Mouse (Mus musculus) kidney, adult 2 months (tissue): Measurements from ENCODE around the gene Wdr61. TPM values are rescaled to one million over a fixed set of nuclear protein-coding genes. Genes with fewer than 3 reads are reported as not detected.
A peak's percentile ranks its signal among the peaks of the same experiment; 100 is the strongest.

Experiments
- DNase-seq: peaks from one replicate; pipeline ENCODE4 v3.0.0; 2021
- H3K27ac ChIP-seq: fragments of 200-500 bp; 2 replicates; pipeline ENCODE4 v1.5.1; 2012; ENCODE audit warnings: low read depth, low read length, control low read depth, inconsistent platforms; ENCODE audit not compliant: insufficient read depth
- H3K27me3 ChIP-seq: fragments of 200-500 bp; replicated peaks from 2 replicates; pipeline ENCODE4 v1.6.1; 2012; ENCODE audit warnings: mild to moderate bottlenecking, moderate library complexity, low read length, inconsistent platforms; ENCODE audit not compliant: control insufficient read depth, insufficient read depth
- H3K36me3 ChIP-seq: fragments of 200-500 bp; 2 replicates; pipeline ENCODE4 v1.6.1; 2012; ENCODE audit warnings: mild to moderate bottlenecking, moderate library complexity, low read length, inconsistent platforms; ENCODE audit not compliant: control insufficient read depth, insufficient read depth
- H3K4me1 ChIP-seq: fragments of 200-500 bp; 2 replicates; pipeline ENCODE4 v1.6.1; 2011; ENCODE audit warnings: low read length; ENCODE audit not compliant: control insufficient read depth, insufficient read depth
- H3K4me3 ChIP-seq: fragments of 200-500 bp; 2 replicates; pipeline ENCODE4 v1.5.1; 2011; ENCODE audit warnings: mild to moderate bottlenecking, low read depth, low read length, control low read depth; ENCODE audit not compliant: insufficient read depth
- CTCF ChIP-seq: fragments of 200-500 bp; conservative IDR thresholded peaks from 2 replicates; pipeline ENCODE4 v1.5.1; 2011; ENCODE audit warnings: low read depth, mild to moderate bottlenecking, control low read depth, low read length, moderate library complexity, mixed read lengths; ENCODE audit not compliant: insufficient read depth, insufficient read length
- POLR2A ChIP-seq: fragments of 200-500 bp; IDR thresholded peaks from one replicate; pipeline ENCODE4 v1.6.1; 2011; ENCODE audit warnings: low read depth, low read length, control low read depth
- WGBS: fragments of 180-500 bp; shearing (Covaris S2); methylation state at CpG from one replicate; pipeline ENCODE4 v1.1.7; 2018; 5-methylcytosine and 5-hydroxymethylcytosine counted together
- polyA plus RNA-seq: library from polyadenylated mRNA; depleted of rRNA; stranded (reverse); fragments of >200 nt; gene quantifications from 2 replicates; pipeline ENCODE4 v1.2.3, GENCODE M21; 2012; rRNA removed

Wdr61 gene
- polyA plus RNA-seq: 43.0 and 51.9 TPM in 2 replicates

DNA sequence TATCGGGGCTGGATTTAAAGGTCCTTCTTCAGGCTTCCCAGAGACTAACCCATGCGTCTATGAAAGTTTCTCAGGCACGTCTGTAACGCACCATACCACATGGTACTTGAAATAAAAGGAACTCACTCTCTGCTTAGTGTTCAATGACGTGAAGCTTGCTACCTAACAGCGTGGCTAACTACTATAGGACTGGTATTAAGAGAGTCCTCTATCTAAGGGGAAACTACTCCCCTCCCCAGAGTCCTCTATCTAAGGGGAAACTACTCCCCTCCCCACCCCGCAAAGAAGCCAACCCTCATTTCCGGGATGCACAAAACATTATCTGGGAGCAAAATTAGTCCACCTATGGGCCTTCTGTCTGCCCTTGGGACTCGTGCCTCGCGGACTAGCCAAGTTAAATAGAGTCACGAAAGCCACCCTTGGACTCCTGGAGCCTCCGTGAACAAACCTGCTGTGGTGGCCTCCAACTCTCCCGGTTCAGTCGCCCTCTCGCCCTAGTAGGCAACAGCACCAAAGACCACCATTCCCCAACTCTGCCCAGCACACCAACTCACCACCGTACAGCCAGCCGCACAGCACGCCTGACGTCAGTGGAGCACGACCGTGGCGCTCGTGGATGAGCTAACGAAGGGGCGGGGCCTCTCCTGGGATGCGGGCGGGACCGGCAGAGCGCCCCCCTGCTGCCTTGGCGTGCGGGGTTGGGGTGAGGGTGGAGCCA lies at the start of gene Wdr61:
Gene Wdr61 (minus strand): TSS at position 599 of the 718 bp plus-strand sequence.
- WGBS: under 1% methylated on average over 32 of the region's 32 CpGs
- Histone ChIP-seq H3K27ac (peak within 1 kb of the TSS; percentile 43; the same call in 1 of the 2 replicates), H3K27me3 (no peaks in the 10 kb centered on the region), H3K4me3 (peak within 1 kb of the TSS; percentile 94), H3K4me1 (peaks cover 6% of the 10 kb centered on the region; the same call in 1 of the 2 replicates), H3K36me3 (0 out of 2 replicates have a peak, but pooled peaks cover 2% of the 10 kb centered on the region)
- DNase-seq: peak; percentile 98
- TF ChIP-seq POLR2A (peak; percentile 82), CTCF (peak; percentile 45)

GRCm38 (mm10) chr9:54784003-54784402 lies 49.7 kb upstream of the Wdr61 start:
- peaks cover 12% of the 10 kb centered on the region for H3K4me1 ChIP-seq
- TF ChIP-seq POLR2A (no peak), CTCF (no peak)
- H3K36me3 ChIP-seq: no peaks in the 10 kb centered on the region
- no peak for DNase-seq
- no peak overlapping the region for H3K4me3 ChIP-seq
- no peak overlapping the region for H3K27ac ChIP-seq
- 91% methylated on average over 3 of the region's 3 CpGs for WGBS
- H3K27me3 ChIP-seq: no peaks in the 10 kb centered on the region

DNA sequence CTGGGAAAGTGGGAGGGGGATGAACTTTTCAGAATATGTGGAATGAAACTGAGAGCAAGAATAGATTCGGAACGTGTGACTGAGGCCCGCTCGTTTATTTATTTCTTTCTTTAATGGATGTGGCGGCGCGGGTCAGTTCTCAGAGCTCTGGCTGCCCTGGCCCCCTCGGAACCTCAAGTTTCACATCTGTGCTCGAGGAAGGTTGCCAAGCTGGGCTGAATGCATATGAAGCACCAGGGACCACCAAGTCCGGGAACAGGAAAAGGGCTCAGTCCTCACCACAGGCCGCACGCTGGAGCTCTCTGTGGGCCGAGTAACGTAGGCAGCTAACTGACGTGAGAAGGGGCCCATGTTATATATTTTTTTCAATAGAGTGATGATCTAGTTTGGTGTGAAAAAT lies 48.2 kb upstream of the Wdr61 start:
- peaks cover 12% of the 10 kb centered on the region for H3K4me1 ChIP-seq
- no peak for TF ChIP-seq CTCF
- TF ChIP-seq POLR2A: no peak
- no peaks in the 10 kb centered on the region for H3K36me3 ChIP-seq
- 72% methylated on average over 15 of the region's 15 CpGs for WGBS
- DNase-seq: no peak
- H3K27me3 ChIP-seq: no peaks in the 10 kb centered on the region
- no peak overlapping the region for H3K4me3 ChIP-seq
- no peak overlapping the region for H3K27ac ChIP-seq

DNA sequence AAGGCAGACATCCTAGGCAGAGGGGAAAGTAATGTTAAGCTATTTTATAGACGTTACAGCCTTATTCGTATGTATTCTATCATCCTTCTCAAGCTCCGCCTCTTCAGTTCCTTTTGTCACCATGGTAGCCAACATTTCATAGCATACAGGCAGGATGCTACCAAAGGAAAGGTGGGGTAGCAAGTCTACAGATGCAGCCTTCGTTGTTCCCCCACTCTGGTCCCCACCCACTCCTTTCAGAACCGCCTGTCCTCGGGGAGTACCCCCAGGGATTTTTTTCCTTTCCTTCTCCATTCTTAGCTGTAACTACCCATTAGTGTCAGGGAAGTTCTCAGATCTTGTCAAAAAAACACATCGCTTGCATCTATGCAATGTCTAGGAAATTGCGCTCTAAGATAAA lies 45.0 kb upstream of the Wdr61 start:
- no peaks in the 10 kb centered on the region for H3K4me1 ChIP-seq
- no peak overlapping the region for H3K27ac ChIP-seq
- no peaks in the 10 kb centered on the region for H3K36me3 ChIP-seq
- no peaks in the 10 kb centered on the region; the same call in 1 of the 2 replicates for H3K27me3 ChIP-seq
- no peak overlapping the region for H3K4me3 ChIP-seq
- no peak for DNase-seq
- 86% methylated on average over 8 of the region's 8 CpGs for WGBS
- TF ChIP-seq CTCF: no peak
- no peak for TF ChIP-seq POLR2A

DNA sequence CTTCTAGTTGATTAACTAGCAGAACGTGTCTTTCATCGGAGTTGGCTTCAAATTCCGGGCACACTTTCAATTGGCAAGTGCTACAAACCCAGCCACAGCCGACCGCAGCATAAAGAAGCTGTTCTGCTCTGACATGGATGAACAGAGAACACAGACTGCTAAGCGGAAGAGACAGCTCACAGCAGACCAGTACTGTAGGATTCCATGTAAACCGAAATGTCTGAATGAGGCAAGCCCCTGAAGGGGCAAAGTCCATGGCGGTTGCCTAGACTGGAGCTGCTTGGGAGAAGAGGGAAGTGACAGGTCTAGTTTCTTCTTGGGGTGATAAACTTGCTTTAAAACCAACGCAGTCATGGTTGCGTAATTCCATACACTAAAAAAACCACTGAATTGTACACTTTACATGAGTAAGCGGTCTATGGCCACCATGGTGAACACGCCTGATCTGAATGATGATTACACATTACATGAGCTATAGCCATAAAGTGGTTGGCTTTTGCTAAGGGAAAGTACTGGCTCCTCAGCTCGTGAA lies 42.2 kb upstream of the Wdr61 start:
- no peaks in the 10 kb centered on the region for H3K4me1 ChIP-seq
- no peak for DNase-seq
- no peak overlapping the region for H3K27ac ChIP-seq
- H3K27me3 ChIP-seq: no peaks in the 10 kb centered on the region; the same call in 1 of the 2 replicates
- no peak overlapping the region for H3K4me3 ChIP-seq
- TF ChIP-seq POLR2A: no peak
- TF ChIP-seq CTCF: no peak
- no peaks in the 10 kb centered on the region for H3K36me3 ChIP-seq
- 79% methylated on average over 13 of the region's 13 CpGs for WGBS

DNA sequence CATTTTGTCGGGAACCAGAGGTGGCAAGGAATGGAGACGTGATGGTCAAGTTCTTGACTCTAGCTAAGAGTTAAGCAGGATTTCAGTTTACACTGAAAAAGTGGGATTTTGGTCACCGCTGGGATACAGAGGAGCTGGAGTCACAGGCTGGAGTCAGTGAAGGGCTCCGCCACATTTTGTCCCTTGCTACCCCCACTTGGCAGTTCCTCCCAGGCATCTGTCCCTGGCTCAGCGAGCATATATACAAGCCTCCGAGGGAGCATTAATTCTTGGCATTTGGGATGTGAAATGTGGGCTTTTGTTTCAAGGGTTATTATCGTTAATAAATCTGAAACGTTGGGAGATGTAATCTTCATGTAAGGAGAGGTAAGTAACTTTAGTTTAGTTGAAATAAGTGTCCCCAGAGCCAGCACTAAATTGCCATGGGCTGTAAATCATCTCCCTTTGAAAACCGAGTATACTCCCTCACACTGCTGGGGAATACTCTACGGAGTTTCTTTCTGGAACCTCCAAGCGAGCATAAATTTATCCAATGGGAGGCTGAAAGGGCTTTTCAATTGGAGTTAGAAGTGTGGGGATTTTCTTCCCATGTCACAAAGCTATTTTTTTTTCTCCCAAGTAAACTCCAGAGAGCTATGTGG lies 35.9 kb upstream of the Wdr61 start:
- 33% methylated on average over 11 of the region's 11 CpGs for WGBS
- H3K4me3 ChIP-seq: no peak overlapping the region
- H3K36me3 ChIP-seq: no peaks in the 10 kb centered on the region
- H3K4me1 ChIP-seq: no peaks in the 10 kb centered on the region
- no peak for DNase-seq
- no peak overlapping the region for H3K27ac ChIP-seq
- no peak for TF ChIP-seq POLR2A
- no peak for TF ChIP-seq CTCF
- no peaks in the 10 kb centered on the region; the same call in 1 of the 2 replicates for H3K27me3 ChIP-seq
